Mouse (Mus musculus): ENCODE measurements at regions not wholly inside any gene's neighbourhood (a gene's known extent, or its start where the extent isn't known, plus 50 kb on each side); places are given as distances from the start of the nearest gene placed in this dataset.

- no peaks in the 10 kb centered on the region for H3K36me3 ChIP-seq
- peaks cover 19% of the 10 kb centered on the region for H3K4me1 ChIP-seq (replicated peaks)
- H3K4me2 ChIP-seq, result no peak overlapping the region
- no peaks in the 10 kb centered on the region for H3K27me3 ChIP-seq
- H3K27ac ChIP-seq (replicated peaks), result no peak overlapping the region
- no peaks in the 10 kb centered on the region for H3K9me3 ChIP-seq
- no peak for ATAC-seq (ENCODE audit: low FRiP score, low read depth)
- WGBS, result 80% methylated on average over 3 of the region's 3 CpGs
- H3K9ac ChIP-seq, result no peak overlapping the region
- no peak overlapping the region for H3K4me3 ChIP-seq
Observed at GRCm38 (mm10) chr14:54110971-54111370, 142.9 kb downstream of the Dad1 start.

GRCm38 (mm10) chr14:54109129-54109528 is 144.8 kb downstream of the Dad1 start:
- Histone ChIP-seq H3K9me3 (no peaks in the 10 kb centered on the region), H3K36me3 (no peaks in the 10 kb centered on the region), H3K4me3 (no peak overlapping the region), H3K4me1 (replicated peaks) (peaks cover 19% of the 10 kb centered on the region), H3K27ac (replicated peaks) (peak overlapping the region; percentile 64; the same call in 1 of the 2 replicates), H3K27me3 (no peaks in the 10 kb centered on the region), H3K9ac (no peak overlapping the region), H3K4me2 (no peak overlapping the region)
- 64% methylated on average over 1 of the region's 1 CpGs for WGBS
- ATAC-seq (ENCODE audit: low FRiP score, low read depth), result 0 out of 2 replicates have a peak, but pooled peaks have one; percentile 27

DNA sequence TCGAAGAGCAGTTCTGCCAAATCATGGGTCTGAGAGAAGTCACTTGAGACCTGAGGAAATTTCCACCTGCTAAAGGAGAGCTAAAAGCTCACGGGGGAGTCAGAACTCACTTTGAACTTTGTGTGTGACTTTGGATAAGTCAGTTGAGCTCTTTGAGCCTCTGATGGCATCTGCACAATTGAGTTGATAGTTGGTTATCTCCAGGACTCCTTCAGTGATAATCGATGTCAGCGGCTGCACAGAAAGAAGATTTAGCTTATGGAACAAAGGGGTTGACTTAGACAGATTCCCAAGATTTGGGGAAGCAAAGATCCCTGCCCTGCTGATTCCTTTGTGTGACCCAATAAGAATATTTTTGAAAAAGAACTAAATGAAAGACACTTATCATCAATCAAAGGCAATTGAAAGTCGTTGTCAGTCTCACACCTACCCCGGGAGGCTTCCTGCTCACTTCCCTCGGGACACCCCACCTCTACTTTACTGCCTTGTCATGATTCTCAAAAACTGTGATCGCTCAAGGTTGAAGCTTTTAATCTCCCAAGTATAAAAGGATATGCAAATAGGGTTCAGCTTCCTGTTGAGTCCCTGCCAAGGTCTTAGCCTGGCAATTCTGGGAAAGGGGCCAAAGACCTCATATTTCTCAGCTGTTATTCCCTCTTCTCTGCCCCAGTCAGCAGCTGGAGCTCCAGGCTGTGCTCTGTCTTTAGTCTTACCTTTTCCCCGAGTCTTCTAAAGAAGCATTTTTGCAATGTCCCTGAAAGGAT is 145.4 kb downstream of the Dad1 start:
- H3K27ac ChIP-seq (replicated peaks), result peak overlapping the region; percentile 64; the same call in 1 of the 2 replicates
- no peak overlapping the region for H3K4me3 ChIP-seq
- no peaks in the 10 kb centered on the region for H3K9me3 ChIP-seq
- no peaks in the 10 kb centered on the region for H3K36me3 ChIP-seq
- H3K9ac ChIP-seq, result no peak overlapping the region
- ATAC-seq (ENCODE audit: low FRiP score, low read depth), result peak; percentile 73; the same call in 1 of the 2 replicates
- no peaks in the 10 kb centered on the region for H3K27me3 ChIP-seq
- H3K4me2 ChIP-seq, result no peak overlapping the region
- H3K4me1 ChIP-seq (replicated peaks), result peaks cover 19% of the 10 kb centered on the region
- WGBS, result 14% methylated on average over 9 of the region's 9 CpGs

GRCm38 (mm10) chr14:54107204-54107796 is 146.6 kb downstream of the Dad1 start:
- peaks cover 17% of the 10 kb centered on the region for H3K4me1 ChIP-seq (replicated peaks)
- H3K9me3 ChIP-seq, result no peaks in the 10 kb centered on the region
- H3K27me3 ChIP-seq, result no peaks in the 10 kb centered on the region
- WGBS, result 88% methylated on average over 7 of the region's 7 CpGs
- H3K36me3 ChIP-seq, result no peaks in the 10 kb centered on the region
- no peak overlapping the region for H3K9ac ChIP-seq
- no peak for ATAC-seq (ENCODE audit: low FRiP score, low read depth)
- no peak overlapping the region for H3K4me3 ChIP-seq
- H3K4me2 ChIP-seq, result no peak overlapping the region
- H3K27ac ChIP-seq (replicated peaks), result no peak overlapping the region

GRCm38 (mm10) chr14:54104243-54104642 is 149.7 kb downstream of the Dad1 start:
- H3K27ac ChIP-seq (replicated peaks), result no peak overlapping the region
- H3K4me3 ChIP-seq, result no peak overlapping the region
- ATAC-seq (ENCODE audit: low FRiP score, low read depth), result no peak
- H3K9me3 ChIP-seq, result no peaks in the 10 kb centered on the region
- H3K4me2 ChIP-seq, result no peak overlapping the region
- 82% methylated on average over 6 of the region's 6 CpGs for whole genome bisulfite sequencing
- no peak overlapping the region for H3K9ac ChIP-seq
- no peaks in the 10 kb centered on the region for H3K27me3 ChIP-seq
- peaks cover 16% of the 10 kb centered on the region for H3K4me1 ChIP-seq (replicated peaks)
- no peaks in the 10 kb centered on the region for H3K36me3 ChIP-seq

GRCm38 (mm10) chr14:54103541-54103940 is 150.4 kb downstream of the Dad1 start:
- Histone ChIP-seq H3K27me3 (no peaks in the 10 kb centered on the region), H3K9me3 (no peaks in the 10 kb centered on the region), H3K9ac (no peak overlapping the region), H3K27ac (replicated peaks) (no peak overlapping the region), H3K4me3 (no peak overlapping the region), H3K4me2 (no peak overlapping the region), H3K36me3 (no peaks in the 10 kb centered on the region), H3K4me1 (replicated peaks) (peaks cover 9% of the 10 kb centered on the region)
- 73% methylated on average over 5 of the region's 5 CpGs for WGBS
- no peak for ATAC-seq (ENCODE audit: low FRiP score, low read depth)

DNA sequence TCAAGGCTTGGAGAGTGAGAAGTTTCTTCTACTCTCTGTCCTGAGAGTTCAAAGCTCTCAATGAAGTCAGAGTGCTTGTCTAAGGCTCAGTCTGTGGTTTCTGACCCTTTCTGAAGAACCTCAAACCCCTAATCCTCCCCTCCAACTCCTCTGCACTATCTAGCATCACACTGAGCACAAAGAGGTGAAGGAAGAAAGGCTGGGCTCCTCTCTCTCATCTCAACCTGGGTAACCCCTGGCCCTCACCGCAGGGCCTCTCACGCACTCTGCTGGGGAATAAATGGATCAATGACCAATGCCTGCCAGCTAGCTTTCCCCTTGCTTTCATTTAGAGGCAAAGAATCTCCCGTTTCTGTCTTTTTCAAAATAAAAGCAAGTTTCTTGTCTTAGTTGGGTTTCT is 150.8 kb downstream of the Dad1 start:
- no peaks in the 10 kb centered on the region for H3K27me3 ChIP-seq
- no peak for ATAC-seq (ENCODE audit: low FRiP score, low read depth)
- H3K4me1 ChIP-seq (replicated peaks), result peaks cover 5% of the 10 kb centered on the region
- no peaks in the 10 kb centered on the region for H3K36me3 ChIP-seq
- no peak overlapping the region for H3K4me2 ChIP-seq
- no peak overlapping the region for H3K27ac ChIP-seq (replicated peaks)
- no peaks in the 10 kb centered on the region for H3K9me3 ChIP-seq
- WGBS, result 64% methylated on average over 3 of the region's 3 CpGs
- H3K4me3 ChIP-seq, result no peak overlapping the region
- no peak overlapping the region for H3K9ac ChIP-seq

- no peak for ATAC-seq (ENCODE audit: low FRiP score, low read depth)
- Histone ChIP-seq H3K4me3 (no peak overlapping the region), H3K4me1 (replicated peaks) (0 out of 2 replicates have a peak, but pooled peaks cover 4% of the 10 kb centered on the region), H3K27ac (replicated peaks) (no peak overlapping the region), H3K9ac (no peak overlapping the region), H3K4me2 (no peak overlapping the region), H3K27me3 (no peaks in the 10 kb centered on the region), H3K9me3 (no peaks in the 10 kb centered on the region), H3K36me3 (no peaks in the 10 kb centered on the region)
- WGBS, result 66% methylated on average over 3 of the region's 3 CpGs
Observed at GRCm38 (mm10) chr14:54101775-54102174, 152.1 kb downstream of the Dad1 start.

GRCm38 (mm10) chr14:54099360-54099759 is 154.5 kb downstream of the Dad1 start:
- no peak overlapping the region for H3K9ac ChIP-seq
- H3K27ac ChIP-seq (replicated peaks), result no peak overlapping the region
- H3K4me2 ChIP-seq, result no peak overlapping the region
- no peaks in the 10 kb centered on the region for H3K9me3 ChIP-seq
- no peaks in the 10 kb centered on the region for H3K27me3 ChIP-seq
- H3K36me3 ChIP-seq, result no peaks in the 10 kb centered on the region
- no peak overlapping the region for H3K4me3 ChIP-seq
- 0 out of 2 replicates have a peak, but pooled peaks cover 4% of the 10 kb centered on the region for H3K4me1 ChIP-seq (replicated peaks)
- no peak for ATAC-seq (ENCODE audit: low FRiP score, low read depth)
- WGBS, result 87% methylated on average over 6 of the region's 6 CpGs

GRCm38 (mm10) chr14:54098122-54098775 is 155.7 kb downstream of the Dad1 start:
- Histone ChIP-seq H3K9me3 (no peaks in the 10 kb centered on the region), H3K9ac (no peak overlapping the region), H3K4me1 (replicated peaks) (0 out of 2 replicates have a peak, but pooled peaks cover 4% of the 10 kb centered on the region), H3K27ac (replicated peaks) (no peak overlapping the region), H3K4me3 (no peak overlapping the region), H3K4me2 (no peak overlapping the region), H3K27me3 (no peaks in the 10 kb centered on the region), H3K36me3 (no peaks in the 10 kb centered on the region)
- no peak for ATAC-seq (ENCODE audit: low FRiP score, low read depth)
- 81% methylated on average over 10 of the region's 10 CpGs for WGBS

- no peak overlapping the region for H3K9ac ChIP-seq
- ATAC-seq (ENCODE audit: low FRiP score, low read depth), result no peak
- no peaks in the 10 kb centered on the region for H3K36me3 ChIP-seq
- no peaks in the 10 kb centered on the region for H3K9me3 ChIP-seq
- 87% methylated on average over 2 of the region's 2 CpGs for WGBS
- no peak overlapping the region for H3K4me2 ChIP-seq
- H3K4me1 ChIP-seq (replicated peaks), result 0 out of 2 replicates have a peak, but pooled peaks cover 4% of the 10 kb centered on the region
- no peaks in the 10 kb centered on the region for H3K27me3 ChIP-seq
- H3K4me3 ChIP-seq, result no peak overlapping the region
- no peak overlapping the region for H3K27ac ChIP-seq (replicated peaks)
Observed at GRCm38 (mm10) chr14:54097026-54097425, 156.9 kb downstream of the Dad1 start.

DNA sequence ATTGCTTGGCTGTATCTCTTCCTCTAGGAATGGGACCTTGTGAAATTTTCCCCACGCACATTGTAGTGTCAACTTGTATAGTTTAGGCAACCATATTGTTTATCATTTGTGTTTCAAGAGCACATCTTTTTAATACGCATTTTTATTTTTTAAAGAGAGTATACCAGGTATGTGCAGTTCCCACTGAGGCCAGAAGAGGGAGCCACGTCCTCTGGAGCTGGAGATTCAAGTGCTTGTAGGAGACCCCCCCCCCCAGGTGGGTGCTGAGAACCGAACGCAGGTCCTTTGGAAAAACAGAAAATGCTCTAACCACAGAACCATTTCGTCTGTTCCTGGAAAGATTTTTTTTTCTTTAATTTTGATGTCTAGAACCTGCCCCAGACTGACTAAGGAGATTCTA is 161.5 kb downstream of the Dad1 start:
- H3K9ac ChIP-seq, result no peak overlapping the region
- H3K9me3 ChIP-seq, result no peaks in the 10 kb centered on the region
- no peak overlapping the region for H3K27ac ChIP-seq (replicated peaks)
- no peak for ATAC-seq (ENCODE audit: low FRiP score, low read depth)
- WGBS, result 90% methylated on average over 6 of the region's 6 CpGs
- no peaks in the 10 kb centered on the region for H3K4me1 ChIP-seq (replicated peaks)
- no peak overlapping the region for H3K4me2 ChIP-seq
- H3K4me3 ChIP-seq, result no peak overlapping the region
- no peaks in the 10 kb centered on the region for H3K36me3 ChIP-seq
- H3K27me3 ChIP-seq, result no peaks in the 10 kb centered on the region
